Mouse (Mus musculus): ENCODE measurements around the gene Cblc.

Gene Cblc

DNA sequence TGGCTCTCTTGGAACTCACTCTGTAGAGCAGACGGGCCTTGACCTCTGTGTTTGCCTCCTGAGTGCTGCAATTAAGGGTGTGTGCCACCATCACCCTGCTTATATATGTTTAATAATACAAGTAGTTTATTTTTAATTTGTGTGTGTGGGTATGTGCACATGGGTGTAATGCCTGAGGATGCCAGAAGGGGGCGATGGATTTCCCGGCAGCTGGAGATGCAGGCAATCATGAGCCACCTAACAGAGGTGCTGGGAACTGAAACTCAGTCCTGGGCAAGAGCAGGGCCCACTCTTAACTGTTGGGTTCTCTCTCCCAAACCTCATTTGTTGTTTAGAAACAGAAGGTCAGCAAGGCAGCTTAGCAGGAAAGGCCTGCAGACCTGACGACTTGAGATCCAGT is 16.7 kb downstream of the Cblc start:
- no peak for DNase-seq

DNA sequence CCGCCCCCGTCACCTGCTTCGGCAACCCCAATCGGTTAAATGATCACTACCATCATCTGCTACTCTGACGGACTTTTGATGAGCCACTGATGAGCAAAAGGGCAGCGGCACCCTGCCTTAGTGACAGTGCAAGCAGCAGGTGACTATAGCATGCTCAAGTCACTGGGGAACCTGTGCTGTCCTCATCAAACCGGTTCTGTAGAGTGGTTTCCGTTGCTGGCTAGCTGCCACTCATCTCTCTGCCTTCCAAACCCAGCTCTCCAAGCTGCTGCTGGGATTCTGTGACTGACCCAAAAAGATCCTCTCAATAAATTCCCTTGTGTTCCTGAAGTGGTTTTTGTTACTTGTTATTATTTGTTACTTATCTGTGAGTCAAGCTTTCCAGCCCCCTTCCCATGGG is 18.0 kb downstream of the Cblc start:
- no peak for DNase-seq

DNA sequence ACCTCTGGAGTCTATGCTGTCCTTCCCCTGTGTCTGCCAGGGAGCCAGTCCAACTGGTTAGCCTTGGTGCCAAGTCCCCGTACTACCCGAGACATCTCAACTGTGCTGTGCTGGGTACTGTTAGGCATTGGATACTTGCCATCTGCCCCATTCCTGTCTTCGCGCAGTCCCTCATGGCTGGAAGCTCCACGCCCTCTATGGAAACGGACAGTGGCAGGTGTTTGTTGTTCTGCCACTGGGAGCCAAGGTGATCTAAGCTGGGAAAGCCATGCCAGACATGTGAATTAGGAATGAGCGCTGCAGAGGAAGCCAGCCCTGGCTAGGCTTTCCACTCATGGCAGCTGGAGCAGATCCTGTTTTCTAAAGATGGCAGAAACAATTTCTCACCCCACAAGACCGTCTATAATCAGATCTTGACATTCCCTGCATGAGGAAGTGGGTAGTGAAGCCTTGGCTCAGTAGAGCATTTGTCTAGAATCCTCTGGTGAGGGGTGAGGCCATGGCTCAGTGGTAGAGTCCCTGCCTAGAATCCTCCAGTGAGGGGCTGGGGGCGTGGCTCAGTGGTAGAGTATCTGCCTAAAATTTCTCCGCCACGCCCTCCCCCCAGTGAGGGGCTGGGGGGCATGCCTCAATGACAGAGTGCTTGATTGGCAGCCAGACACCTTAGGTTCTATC is 19.4 kb downstream of the Cblc start:
- DNase-seq: no peak

DNA sequence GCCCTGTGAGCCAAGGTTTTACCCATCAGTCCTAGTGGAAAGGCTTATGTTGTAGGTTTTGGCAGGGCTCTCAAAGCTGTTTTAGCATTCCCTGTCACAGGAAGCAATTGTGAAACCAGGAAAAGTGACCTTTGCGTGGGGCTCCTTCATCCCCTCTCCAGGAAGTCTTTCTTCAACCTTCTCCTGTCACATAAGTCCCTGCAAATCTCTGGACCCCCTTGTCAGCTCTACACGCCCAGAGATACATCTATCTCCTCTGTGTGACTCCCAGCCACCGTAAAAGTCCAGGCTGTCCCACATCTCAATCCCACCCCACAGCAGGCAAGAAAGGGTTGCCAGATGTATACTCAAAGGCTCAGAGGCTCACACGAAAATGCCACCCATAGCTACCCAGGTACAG is 24.9 kb downstream of the Cblc start:
- no peak for DNase-seq

DNA sequence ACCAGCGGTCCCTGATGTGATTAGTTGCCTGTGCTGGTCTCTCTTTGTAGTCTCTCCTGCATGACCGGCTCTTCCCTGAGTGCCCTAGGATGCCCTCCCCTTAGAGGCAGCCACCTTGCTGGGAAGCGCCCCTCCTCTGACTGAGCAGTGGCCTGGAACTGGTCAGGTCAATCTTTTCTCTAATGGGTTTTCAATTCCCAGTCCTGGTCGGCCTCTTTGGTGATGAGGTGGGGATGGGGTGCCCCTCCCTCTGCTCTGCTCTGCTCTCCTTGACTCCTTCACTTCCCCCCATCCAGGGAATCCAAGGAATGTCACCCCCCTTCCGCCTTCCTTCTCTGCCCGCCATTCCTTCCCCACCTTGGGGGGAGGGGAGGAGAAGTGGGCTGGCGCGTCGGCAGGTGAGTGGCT is 25.6 kb downstream of the Cblc start, which contains the start of gene Bcam:
Bcam (minus strand) TSS at position 33 of the 408 bp plus-strand sequence.
- no peak for DNase-seq

DNA sequence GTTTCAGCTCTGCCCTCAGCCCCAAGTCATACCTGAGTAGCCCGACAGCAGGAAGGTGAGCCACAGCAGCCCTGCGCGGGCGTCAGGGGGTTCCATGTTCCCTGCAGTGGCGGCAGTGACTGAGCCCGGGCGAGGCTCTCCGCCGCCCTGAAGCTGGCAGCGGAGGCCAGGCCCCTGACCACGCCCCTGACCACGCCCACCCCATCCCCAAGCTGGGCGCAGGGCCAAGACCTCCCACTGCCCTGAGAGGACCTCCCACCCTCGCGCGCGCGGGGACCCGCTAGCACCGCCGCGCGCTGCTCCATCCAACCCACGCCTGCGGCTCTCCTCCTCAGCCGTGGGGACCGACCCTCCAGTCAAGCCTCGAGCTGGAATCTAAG is 26.2 kb downstream of the Cblc start:
- DNase-seq: peak; percentile 72

DNA sequence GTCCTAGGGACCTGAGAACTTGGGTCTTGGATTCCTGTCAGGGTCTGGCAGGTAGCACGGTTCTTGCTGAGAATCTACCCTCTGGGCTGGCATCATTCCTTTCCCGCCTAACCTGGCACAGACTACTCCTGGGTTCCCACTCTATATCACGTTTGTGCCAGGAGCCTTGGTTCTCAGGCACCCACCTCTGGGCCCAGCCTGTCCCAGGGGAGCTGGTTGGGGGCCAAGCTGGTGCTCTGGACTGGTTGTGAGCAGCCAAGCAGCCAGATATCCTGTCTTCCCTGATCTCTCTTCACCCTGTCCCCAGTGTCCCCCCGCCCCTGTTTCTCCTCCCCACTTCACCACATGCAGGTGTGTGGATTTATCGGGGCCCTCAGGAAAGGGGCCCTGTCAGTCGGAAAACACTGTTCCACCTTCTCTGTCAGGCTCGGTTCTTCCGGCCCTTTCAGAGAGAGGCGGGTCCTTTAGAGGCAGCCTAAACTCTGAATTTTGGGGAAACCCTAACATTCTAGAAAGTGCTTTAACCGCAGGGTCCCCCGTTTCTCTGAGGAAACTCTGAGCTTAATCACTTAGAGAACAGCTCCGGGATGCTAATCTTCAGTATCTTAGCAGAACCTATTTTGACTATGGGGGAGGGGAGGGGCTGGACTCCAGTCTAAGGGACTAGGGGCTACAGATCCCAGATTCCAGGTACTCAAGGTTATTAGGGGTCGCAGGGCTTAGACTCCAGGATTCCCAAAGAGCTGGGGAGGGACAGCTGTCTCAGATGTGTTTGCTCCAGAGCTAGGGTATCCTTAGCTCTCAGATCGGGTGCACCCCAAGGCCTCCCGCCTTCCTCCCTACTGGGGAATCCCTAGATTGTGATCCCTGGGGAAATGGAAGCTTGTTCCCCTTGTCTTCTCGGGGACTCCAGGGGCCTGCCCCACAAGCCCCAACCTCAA is 26.9 kb downstream of the Cblc start:
- DNase-seq: no peak

DNA sequence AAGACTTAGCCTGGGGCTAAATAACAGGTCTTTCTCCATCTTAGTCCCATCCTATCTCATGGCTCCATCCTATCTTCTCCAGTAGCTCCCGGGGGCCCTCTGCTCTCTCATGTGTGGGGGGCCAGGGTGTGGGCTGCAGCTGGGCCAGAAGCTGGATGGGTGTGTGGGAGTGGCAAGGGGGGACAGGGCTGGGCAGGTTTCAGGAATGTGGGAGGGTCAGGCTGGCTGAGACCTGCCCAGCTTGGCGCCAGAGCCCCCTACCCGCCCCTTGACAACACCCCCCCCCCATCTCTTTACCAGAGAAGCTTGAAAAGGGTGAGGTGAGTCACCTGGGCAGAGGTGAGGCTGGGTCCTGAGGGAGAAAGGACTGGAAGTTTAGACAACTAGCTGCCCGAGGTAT is 27.6 kb downstream of the Cblc start:
- no peak for DNase-seq

DNA sequence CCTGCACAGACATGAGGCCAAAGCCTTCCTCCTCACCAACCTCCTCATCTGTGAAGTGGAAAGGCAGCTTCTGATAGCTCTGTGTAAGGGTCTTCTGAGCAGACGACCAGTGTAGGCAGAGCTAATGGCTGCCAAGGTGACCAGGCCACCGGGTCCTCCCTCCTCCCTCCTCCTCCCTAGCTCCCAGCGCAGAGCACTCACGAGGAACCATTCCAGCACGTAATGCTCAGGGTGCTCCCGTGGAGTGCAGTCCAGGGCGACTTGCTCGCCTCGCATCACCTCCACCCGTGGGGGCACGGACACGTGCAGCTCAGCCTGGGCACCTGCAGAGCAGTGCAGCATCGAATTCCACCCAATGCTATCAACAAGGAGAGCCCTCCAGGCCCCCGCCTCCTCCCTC is 28.4 kb downstream of the Cblc start:
- DNase-seq: no peak

DNA sequence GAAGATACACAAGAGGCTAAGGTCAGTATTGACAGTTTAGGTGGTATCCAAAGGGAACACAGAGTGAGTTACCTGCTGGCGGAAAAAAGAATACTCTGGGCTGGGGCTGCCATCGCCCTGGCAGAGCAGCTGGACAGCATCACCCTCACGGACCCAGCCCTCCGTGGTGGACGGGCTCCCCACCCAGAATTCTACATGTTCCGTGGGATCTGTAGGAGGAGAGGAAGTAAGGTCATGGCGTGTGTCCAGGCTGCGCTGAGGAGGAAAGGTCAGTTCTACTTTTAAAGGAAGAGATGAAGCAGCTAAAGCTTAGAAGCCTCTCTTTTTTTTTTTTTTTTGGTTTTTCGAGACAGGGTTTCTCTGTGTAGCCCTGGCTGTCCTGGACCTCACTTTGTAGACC is 32.0 kb downstream of the Cblc start:
- no peak for DNase-seq

DNA sequence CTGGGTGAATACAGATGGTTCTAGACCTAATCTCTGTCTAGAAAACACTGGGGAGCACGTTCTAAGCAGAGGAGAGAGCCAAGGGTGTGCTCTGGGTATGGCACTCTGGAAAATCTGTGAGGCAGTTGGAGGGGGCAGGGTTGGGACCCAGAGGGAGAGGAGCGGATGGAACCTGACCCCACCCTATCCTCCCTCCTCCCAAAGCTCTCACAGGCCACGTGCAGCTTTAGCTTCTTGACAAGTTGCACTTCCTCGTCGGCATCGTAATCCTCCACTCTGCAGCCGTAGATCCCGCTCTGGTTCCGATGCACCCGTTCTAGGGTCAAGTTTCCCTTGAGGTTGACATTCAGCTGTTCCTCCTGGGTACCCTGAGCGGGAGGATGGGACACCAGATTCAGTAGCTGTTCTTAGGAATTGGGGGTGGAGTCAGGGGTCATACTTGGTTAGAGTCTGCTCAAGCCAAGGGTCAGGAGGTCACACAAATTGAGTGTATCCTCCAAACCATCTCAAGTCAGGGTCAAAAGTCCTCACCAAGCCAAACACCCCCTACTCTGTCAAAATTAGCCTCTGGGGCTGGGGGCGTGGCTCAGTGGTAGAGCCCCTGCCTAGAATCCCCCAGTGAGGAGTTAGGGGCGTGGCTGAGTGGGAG is 32.7 kb downstream of the Cblc start:
- DNase-seq: no peak

DNA sequence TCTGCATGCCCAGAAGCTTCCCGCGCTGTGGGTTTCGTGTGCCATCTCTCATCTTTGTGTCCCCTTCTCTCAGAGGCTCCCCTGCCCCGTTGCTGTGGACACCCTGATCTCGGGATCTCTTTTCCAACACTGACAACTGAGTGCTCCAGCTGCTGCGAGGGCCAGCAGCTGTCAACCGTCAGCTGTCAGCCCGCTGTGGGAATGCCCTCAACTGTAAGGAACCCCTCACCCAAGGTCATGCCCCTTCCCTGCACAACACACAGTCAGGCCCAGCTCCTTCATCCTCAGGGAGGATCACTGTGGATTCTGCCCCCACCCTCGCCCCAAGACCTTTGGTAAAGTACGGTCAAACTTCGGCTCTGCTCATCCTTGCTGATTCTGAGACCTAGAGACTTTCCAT is 34.3 kb downstream of the Cblc start:
- no peak for DNase-seq

DNA sequence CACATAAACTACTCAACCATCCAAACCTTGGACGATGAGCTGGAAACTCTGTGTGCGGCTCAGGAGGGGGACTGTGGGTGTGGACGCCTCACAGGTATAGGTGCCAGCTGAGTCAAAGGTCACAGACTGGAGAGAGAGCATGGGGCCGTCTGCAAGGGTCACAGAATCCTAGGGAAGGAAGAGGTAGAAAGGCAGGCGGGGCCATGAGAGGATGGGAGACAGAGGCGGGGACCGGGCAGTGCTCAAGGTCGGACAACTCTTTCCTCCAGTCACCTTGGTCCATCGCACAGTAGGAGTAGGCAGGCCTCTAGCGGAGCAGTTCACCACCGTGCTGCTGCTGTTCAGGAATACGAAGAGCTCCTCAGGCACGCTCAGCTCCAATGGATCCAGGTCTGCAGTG is 36.6 kb downstream of the Cblc start:
- DNase-seq: no peak

DNA sequence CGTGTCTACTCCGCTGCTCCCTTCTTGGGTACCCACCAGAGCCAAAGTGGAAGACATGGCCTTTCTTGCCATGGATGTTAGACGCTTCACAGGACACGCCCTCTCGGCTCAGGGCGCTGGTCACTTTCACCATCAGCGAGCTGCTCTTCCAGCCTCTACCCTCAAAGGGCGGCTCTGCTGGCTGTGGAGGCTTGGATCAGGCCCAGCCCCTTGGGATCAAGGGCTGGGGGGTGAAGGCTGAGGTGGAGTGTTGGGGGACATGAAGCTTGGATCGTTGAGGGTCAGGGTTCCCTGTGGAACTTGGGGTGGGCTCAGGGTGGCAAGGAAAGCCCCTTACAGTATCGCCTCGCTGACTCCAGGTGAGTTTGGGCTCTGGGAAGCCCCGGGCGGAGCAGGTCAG is 38.0 kb downstream of the Cblc start:
- DNase-seq: no peak

DNA sequence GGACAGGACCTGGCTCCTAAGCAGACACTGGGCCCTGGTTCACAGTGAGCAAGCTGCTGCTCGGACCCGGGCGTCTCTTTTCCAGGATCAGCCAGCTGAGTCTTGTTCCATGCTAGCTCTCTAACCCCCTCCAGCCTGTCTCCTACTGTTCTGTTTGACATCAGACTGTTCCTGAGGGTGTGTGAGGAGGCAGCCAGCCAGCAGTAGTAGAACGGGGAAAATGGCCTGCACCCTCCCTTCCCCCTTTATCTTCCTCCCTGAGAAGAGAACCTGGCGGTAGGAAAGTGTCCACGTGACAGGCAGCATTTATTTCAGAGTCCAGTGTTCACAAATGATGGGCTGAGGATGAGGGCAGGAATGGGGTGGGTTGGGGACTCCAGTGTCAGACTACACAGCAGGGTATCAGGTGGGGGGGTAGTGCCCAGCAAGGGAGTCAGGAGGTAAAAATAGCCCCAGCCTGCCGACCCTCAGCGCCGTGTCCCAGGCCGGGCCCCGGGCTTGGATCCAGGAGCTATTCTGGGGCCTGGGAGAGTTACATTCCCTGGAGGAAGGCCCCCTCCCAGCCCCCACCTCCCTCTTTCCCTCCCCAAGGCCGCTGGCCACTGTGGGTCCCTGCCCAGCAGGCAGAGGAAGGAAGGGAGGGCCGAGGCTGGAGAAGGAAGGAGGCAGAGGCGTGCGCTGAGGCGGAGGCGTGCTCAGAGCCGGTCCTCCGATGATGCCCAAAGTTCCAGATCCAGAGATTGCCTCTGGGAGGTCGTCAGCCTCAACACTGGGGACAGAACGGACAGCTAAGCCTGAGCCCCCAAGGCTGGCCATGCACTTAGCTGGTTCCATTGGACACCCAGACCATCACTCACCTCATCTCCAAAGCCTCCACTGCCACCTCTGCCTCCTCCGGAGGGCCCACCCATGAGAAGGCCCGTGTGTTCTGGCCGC is 40.5 kb downstream of the Cblc start:
- no peak for DNase-seq

DNA sequence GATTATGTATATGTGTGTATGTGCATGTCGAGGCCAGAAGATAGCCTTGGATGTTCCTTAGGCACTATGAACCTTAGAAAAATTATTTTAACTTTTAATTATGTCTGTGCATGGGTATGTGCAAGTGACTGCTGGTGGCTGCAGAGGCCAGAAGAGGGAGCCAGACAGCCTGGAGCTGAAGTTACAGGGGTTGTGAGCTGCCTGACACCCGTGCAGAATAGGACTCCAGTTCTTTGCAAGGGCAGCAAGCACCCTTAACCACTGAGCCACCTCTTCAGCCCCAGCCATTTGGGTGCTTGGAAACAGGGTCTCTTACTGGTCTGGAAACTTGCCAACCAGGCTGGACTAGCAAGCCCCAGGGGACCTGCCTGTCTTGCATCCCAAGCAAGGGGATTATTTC is 41.6 kb downstream of the Cblc start:
- no peak for DNase-seq

DNA sequence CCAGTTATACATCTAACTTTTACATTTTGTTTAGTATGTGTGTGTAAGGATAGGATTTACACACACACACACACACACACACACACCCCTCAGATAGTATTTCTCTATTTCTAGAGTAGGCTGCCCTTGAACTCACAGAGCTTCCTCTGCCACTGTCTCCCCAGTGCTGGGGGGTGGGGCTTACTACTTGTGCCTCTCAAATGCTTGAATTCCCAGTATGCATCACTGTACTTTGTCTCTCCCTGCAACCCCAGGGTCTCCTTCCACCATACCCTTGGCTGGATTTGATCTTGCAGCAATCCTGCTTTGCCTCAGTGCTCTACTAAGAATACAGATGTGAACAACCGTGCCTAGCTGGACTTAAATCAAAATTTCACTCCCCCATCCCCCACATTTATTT is 42.5 kb downstream of the Cblc start:
- DNase-seq: no peak

DNA sequence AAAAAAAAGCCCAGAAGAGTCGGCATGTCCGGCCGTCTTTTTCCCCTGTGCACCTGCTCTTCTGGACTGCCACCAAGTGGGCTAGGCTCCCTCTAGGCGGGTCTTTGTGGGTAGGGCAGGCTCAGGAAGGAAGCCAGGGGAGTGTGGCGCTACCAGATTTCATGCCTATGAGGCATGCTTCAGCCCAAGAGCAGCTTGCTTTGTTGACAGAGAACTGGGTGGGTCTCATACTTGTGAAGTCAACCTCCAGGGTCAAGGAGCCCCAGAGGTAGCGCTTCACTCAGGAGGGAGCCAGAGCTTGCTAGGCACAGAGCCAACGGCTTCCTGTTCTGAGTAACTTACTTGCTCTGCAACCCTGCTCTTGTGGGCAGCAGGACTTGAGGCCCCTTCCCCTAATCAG is 43.0 kb downstream of the Cblc start:
- no peak for DNase-seq

DNA sequence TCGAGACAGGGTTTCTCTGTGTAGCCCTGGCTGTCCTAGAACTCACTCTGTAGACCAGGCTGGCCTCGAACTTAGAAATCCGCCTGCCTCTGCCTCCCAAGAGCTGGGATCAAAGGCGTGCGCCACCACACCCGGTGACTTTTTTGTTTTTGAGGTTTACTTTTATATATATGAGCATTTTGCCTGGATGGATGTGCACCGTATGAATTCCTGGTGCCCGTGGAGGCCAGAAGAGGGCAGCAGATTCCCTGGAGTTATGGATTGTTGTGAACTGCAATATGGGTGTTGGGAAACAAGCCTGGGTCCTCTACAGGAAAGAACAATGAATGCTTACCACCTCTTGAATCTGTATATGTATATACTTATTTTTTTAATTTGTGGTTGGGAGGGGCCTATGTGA is 44.0 kb downstream of the Cblc start:
- DNase-seq: no peak

DNA sequence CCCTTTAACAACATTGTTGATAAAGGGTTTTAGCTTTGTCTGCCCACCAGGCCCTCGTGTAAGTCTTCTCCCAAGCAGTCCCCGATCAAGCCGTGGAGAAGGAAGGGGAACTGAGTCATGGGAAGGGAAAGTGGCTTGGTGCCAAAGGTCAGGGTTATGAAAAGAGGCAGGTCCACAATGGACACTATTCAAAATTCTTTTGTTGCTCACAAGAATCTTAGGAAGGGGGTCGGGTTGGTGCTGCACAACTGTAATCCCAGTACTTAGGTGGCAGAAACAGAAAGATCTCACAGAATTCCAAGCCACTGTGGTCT is 45.6 kb downstream of the Cblc start:
- no peak for DNase-seq

DNA sequence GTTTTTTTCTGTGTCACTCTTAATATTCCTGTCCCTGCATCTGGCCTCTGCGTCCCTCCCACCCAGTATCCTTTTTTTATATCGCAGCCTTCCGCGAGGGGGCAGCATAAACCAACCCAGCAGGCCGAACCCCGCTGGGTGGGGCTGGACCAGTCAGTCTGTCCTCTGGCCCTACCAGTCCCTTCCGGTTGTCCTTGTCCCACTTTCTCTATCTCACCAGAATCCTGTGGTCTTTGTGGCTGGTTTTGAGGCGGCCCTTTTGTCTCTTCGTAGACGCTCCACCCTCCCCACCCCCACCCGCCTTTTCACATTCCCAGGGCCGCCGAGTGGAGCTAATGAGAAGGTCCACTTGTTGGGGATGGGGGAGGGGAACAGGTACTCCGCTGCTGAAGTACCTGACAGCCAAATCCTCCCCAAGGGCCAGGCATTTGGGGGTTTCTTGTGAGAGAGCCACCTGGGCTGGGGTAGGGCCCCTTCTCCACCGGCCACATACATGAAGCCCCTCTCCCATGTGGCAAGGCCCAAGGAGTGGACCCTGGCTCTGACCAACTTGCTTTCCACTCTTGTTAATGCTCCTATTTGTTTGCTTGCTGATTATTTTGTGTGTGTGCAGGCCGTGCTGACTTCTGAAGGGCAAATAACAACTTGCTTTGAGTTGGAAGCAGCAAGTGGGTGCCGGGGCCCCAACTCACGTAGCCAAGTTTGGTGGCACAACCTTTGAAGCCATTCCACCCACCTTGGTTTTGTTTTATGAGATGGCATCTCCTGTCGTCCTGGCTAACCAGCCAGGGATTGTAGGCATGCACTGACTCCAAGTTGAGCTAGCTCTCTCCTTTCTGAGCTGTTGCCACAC is 46.2 kb downstream of the Cblc start, which contains the start of gene Nectin2:
Nectin2 (minus strand) TSS at position 267 of the 853 bp plus-strand sequence.
- peak; percentile 85 for DNase-seq

All from right cerebral cortex, postnatal 4 days (tissue).